In genomic region chr4:149080111-149080510, GRCm38 (mm10) we compare ENCODE assay signal across 20 mouse cellular contexts. TPM values are rescaled to one million over a fixed set of nuclear protein-coding genes. Genes with fewer than 3 reads are reported as not detected.
DNase-seq lines count a peak whose midpoint lies in the region; TF ChIP-seq lines count a peak whose summit lies in the region.
"Had no signal": no experiment of that assay in that cellular context is flagged by ENCODE, and none has a peak within 500 bp of the region (broad histone marks: within the 10 kb centered on the region; RNA-seq: fewer than 3 reads in every experiment).

No protein-coding gene starts in this region.

- no peak overlapping the region for H3K4me3 ChIP-seq in liver, adult 2 months (ENCODE audit: insufficient read depth, low read depth, low read length)
- no peak overlapping the region for H3K4me3 ChIP-seq in brown adipose tissue, adult 24 weeks (ENCODE audit: insufficient read depth, low read depth, low read length)

- TF ChIP-seq CTCF in liver, adult 2 months (IDR thresholded peaks at IDR 0.05; ENCODE audit: low read depth, low read length) = no peak

- peaks cover 36% of the 10 kb centered on the region; the same call in 1 of the 2 replicates for H3K79me2 ChIP-seq in liver, adult 2 months (ENCODE audit: control insufficient read depth, insufficient read depth, low read length)

- WGBS in liver, adult 2 months = 42% methylated on average over 8 of the region's 8 CpGs

- peak; percentile 60 for DNase-seq in liver, adult 2 months (ENCODE audit: extremely low read depth, low read depth, low spot score)
- no peak for DNase-seq in liver
- peak; percentile 71 for DNase-seq in yolk sac, embryonic 10.5 days (ENCODE audit: low spot score)
- DNase-seq in left cerebral cortex, postnatal 25 days (ENCODE audit: low spot score in 2 of 2) = no peak
- no peak for DNase-seq in ovary, postnatal 14 days (ENCODE audit: low spot score)
- DNase-seq: adrenal gland, adult 2 months; adrenal gland, adult 8-10 months; adrenal gland, postnatal 10 days; adrenal gland, postnatal 14 days; adrenal gland, postnatal 25 days; adrenal gland, postnatal 36 days; B cell, adult 2 months; cerebellum, adult 11 months; cerebellum, adult 11-12 months; cerebellum, adult 18-20 months; cerebellum, adult 2 months had no signal

- H3K9ac ChIP-seq in liver, adult 2 months (ENCODE audit: low read depth, low read length) = no peak overlapping the region

- peaks cover 56% of the 10 kb centered on the region for H3K4me1 ChIP-seq in liver, adult 2 months (ENCODE audit: control insufficient read depth, insufficient read depth, low read length)
- H3K4me1 ChIP-seq in brown adipose tissue, adult 24 weeks (ENCODE audit: control insufficient read depth, insufficient read depth, insufficient read length, low read length) = peaks cover 18% of the 10 kb centered on the region

- intact Hi-C loops in left cerebral cortex, postnatal 25 days (cut with DNase I) = no loop called here

- H3K36me3 ChIP-seq in liver, adult 2 months (ENCODE audit: control insufficient read depth, insufficient read depth, low read length) = no peaks in the 10 kb centered on the region

- no peak for TF ChIP-seq POLR2A in liver, adult 2 months (IDR thresholded peaks at IDR 0.05; ENCODE audit: extremely low read depth, insufficient read depth, low read length)

- H3K27ac ChIP-seq in liver, adult 2 months (replicated peaks; ENCODE audit: insufficient read depth, low read depth, low read length) = 0 out of 2 replicates have a peak overlapping the region, but pooled peaks have one; percentile 14
- H3K27ac ChIP-seq in brown adipose tissue, adult 24 weeks (replicated peaks; ENCODE audit: low read depth, low read length) = peak overlapping the region; percentile 34

- no peaks in the 10 kb centered on the region for H3K27me3 ChIP-seq in liver, adult 2 months (ENCODE audit: control insufficient read depth, insufficient read depth, low read length)
- H3K27me3 ChIP-seq: CH12.LX, Patski had no signal

RNA-seq across cellular contexts. Expression of gene Pex14, which starts 19.6 kb away (rescaled TPM):
- total RNA-seq in liver, adult 2 months (2014; rRNA removed) = 35.6 and 43.3 TPM in 2 replicates
- 58.2 and 71.6 TPM in 2 replicates for polyA plus RNA-seq in liver, adult 2 months (2012; rRNA removed)
- 48.8 and 50.3 TPM in 2 replicates for polyA plus RNA-seq in brown adipose tissue, adult 24 weeks (2012; ENCODE audit: insufficient read depth, insufficient read length, missing spikeins)
- total RNA-seq in left cerebral cortex, postnatal 25 days (2021) = 10 to 100 TPM; 45.5 to 47.0 TPM

RNA-seq across cellular contexts. Expression of gene Dffa, which starts 23.8 kb away (rescaled TPM):
- total RNA-seq in liver, adult 2 months (2014; rRNA removed) = 11.8 and 13.2 TPM in 2 replicates
- polyA plus RNA-seq in liver, adult 2 months (2012; rRNA removed) = 14.5 and 14.8 TPM in 2 replicates
- 7.8 and 11.3 TPM in 2 replicates for polyA plus RNA-seq in brown adipose tissue, adult 24 weeks (2012; ENCODE audit: insufficient read depth, insufficient read length, missing spikeins)
- total RNA-seq in left cerebral cortex, postnatal 25 days (2021) = 10 to 100 TPM; 54.9 to 58.6 TPM

RNA-seq across cellular contexts. Expression of gene Cort, which starts 46.5 kb away (rescaled TPM):
- total RNA-seq in liver, adult 2 months (2014; rRNA removed) = not detected in 2 replicates
- not detected in 2 replicates for polyA plus RNA-seq in liver, adult 2 months (2012; rRNA removed)
- polyA plus RNA-seq in brown adipose tissue, adult 24 weeks (2012; ENCODE audit: insufficient read depth, insufficient read length, missing spikeins) = not detected in 2 replicates
- 10 to 100 TPM; 13.7 to 14.1 TPM for total RNA-seq in left cerebral cortex, postnatal 25 days (2021)
- polyA plus RNA-seq: adrenal gland, adult 2 months; CD4-positive, CD25-positive, alpha-beta regulatory T cell, adult 4 months had no signal

RNA-seq across cellular contexts. Expression of gene Cenps, which starts 57.3 kb away (rescaled TPM):
- total RNA-seq in liver, adult 2 months (2014; rRNA removed) = 0.40 and 0.46 TPM in 2 replicates
- polyA plus RNA-seq in liver, adult 2 months (2012; rRNA removed) = 0.19 and 0.33 TPM in 2 replicates
- not detected in 2 replicates for polyA plus RNA-seq in brown adipose tissue, adult 24 weeks (2012; ENCODE audit: insufficient read depth, insufficient read length, missing spikeins)
- 10 to 100 TPM; 23.3 to 24.3 TPM for total RNA-seq in left cerebral cortex, postnatal 25 days (2021)

Comparison
In these comparisons a context has a peak if more than half of its experiments do, and no peak if none do; other contexts are left out.
1. DNase-seq: peak in liver, adult 2 months (single experiment) and yolk sac, embryonic 10.5 days (single experiment); none in liver (single experiment), left cerebral cortex, postnatal 25 days (0 of 2) and ovary, postnatal 14 days (single experiment).
2. RNA of gene Cort, which starts 46.5 kb away (total RNA-seq): 13.7 to 14.1 TPM in left cerebral cortex, postnatal 25 days; not detected in liver, adult 2 months; every median in the first group is over 10 times any median in the second.